Mouse (Mus musculus): ENCODE data around the gene Vmn2r115. TPM values are rescaled to one million over a fixed set of nuclear protein-coding genes. Genes with fewer than 3 reads are reported as not detected.
"Not testable (repeated sequence)": the region's sequence is repeated elsewhere in the genome, so short reads cannot be mapped to it uniquely, and the experiment has no call there.

The Vmn2r115 gene
- not detected in 2 replicates for polyA plus RNA-seq (2015; fragmentation: Nextera tagmentation; extraction: Ambion mirVana)

DNA sequence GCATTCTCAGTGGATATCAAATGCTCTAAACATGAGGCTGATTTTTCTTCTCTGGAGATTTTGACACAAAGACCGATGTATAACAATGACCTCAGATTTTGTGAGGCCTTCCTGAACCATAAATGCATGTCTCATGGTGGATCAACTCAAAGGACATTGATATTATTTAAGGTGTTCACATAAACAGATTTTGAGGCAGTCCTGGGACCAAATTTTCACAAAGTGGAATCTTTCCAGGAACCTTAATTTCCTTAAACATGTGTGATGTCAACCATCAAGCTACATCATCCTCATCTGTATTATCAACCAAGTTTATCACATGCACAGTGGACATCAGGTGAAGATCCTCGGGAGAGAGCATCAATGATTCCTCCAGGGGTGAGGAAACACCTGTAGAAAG lies at the start of gene Vmn2r115:
Gene Vmn2r115 (plus strand): TSS at position 301 of the 400 bp plus-strand sequence.
- H3K27ac ChIP-seq (replicated peaks); H3K4me2 ChIP-seq (replicated peaks): not testable (repeated sequence)
- 44% methylated on average over 2 of the region's 2 CpGs for WGBS

DNA sequence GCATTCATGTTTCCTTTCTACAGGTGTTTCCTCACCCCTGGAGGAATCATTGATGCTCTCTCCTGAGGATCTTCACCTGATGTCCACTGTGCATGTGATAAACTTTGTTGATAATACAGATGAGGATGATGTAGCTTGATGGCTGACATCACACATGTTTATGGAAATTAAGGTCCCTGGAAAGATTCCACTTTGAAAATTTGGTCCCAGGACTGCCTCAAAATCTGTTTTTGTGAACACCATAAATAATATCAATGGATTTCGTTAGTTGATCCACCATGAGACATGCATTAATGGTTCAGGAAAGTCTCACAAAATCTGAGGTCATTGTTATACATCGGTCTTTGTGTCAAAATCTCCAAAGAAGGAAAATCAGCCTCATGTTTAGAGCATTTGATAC lies 31.1 kb upstream of the Vmn2r115 start, which contains the start of gene Vmn2r114:
Gene Vmn2r114 (minus strand): TSS at position 101 of the 400 bp plus-strand sequence.
- not testable (repeated sequence) for H3K4me1 ChIP-seq; ATAC-seq (ENCODE audit: insufficient number of reproducible peaks, low FRiP score, low TSS enrichment, low read depth); H3K9me3 ChIP-seq (replicated peaks); H3K4me3 ChIP-seq (replicated peaks); H3K4me2 ChIP-seq (replicated peaks); H3K27ac ChIP-seq (replicated peaks); H3K36me3 ChIP-seq; H3K9ac ChIP-seq; H3K27me3 ChIP-seq
- WGBS, result 53% methylated on average over 2 of the region's 2 CpGs

More for the DNA sequence above, at the start of gene Vmn2r115:
- not testable (repeated sequence) for H3K9me3 ChIP-seq (replicated peaks); H3K4me1 ChIP-seq; H3K36me3 ChIP-seq; H3K9ac ChIP-seq; ATAC-seq (ENCODE audit: insufficient number of reproducible peaks, low FRiP score, low TSS enrichment, low read depth); H3K4me3 ChIP-seq (replicated peaks); H3K27me3 ChIP-seq

GRCm38 (mm10) chr17:23330657-23331056 lies 12.9 kb upstream of the Vmn2r115 start:
- H3K4me2 ChIP-seq (replicated peaks), result no peak overlapping the region
- ATAC-seq (ENCODE audit: insufficient number of reproducible peaks, low FRiP score, low TSS enrichment, low read depth), result no peak
- H3K27me3 ChIP-seq, result no peaks in the 10 kb centered on the region
- no peak overlapping the region for H3K4me3 ChIP-seq (replicated peaks)
- no peaks in the 10 kb centered on the region for H3K36me3 ChIP-seq
- no peak overlapping the region for H3K9ac ChIP-seq
- H3K9me3 ChIP-seq (replicated peaks), result no peaks in the 10 kb centered on the region; the same call in 1 of the 2 replicates
- no peak overlapping the region for H3K27ac ChIP-seq (replicated peaks)
- WGBS, result 71% methylated on average over 6 of the region's 6 CpGs
- no peaks in the 10 kb centered on the region for H3K4me1 ChIP-seq

DNA sequence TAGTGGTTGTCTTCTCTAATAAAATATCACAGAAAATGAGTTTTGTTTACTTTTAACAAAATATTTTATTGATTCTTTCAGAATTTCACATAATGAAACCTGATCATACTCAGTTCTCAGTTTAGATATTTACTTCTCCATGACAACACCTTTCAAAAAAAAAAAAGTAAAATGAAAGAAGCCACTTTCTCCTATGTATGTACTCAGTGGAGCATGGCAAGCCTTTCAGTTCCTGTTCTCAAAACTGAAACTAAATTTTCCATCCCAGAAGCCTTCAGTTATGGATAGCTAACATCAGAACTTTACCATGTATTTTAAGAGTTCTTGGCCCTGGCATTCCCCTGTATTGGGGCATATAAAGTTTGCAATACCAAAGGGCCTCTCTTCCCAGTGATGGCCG lies 8.1 kb downstream of the Vmn2r115 start:
- H3K9ac ChIP-seq, result no peak overlapping the region
- 70% methylated on average over 1 of the region's 1 CpGs for WGBS
- no peak overlapping the region for H3K4me2 ChIP-seq (replicated peaks)
- no peaks in the 10 kb centered on the region for H3K27me3 ChIP-seq
- ATAC-seq (ENCODE audit: insufficient number of reproducible peaks, low FRiP score, low TSS enrichment, low read depth), result no peak
- no peaks in the 10 kb centered on the region for H3K4me1 ChIP-seq
- no peak overlapping the region for H3K27ac ChIP-seq (replicated peaks)
- H3K4me3 ChIP-seq (replicated peaks), result no peak overlapping the region
- H3K36me3 ChIP-seq, result no peaks in the 10 kb centered on the region
- no peaks in the 10 kb centered on the region for H3K9me3 ChIP-seq (replicated peaks)

DNA sequence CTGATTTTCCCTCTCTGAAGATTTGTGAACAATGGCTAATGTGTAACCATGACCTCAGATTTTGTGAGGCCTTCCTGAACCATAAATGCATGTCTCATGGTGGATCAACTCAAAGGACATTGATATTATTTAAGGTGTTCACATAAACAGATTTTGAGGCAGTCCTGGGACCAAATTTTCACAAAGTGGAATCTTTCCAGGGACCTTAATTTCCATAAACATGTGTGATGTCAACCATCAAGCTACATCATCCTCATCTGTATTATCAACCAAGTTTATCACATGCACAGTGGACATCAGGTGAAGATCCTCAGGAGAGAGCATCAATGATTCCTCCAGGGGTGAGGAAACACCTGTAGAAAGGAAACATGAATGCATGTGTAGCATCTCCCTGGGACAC lies 40.8 kb downstream of the Vmn2r115 start, which contains the start of gene Vmn2r116:
Gene Vmn2r116 (plus strand): TSS at position 301 of the 400 bp plus-strand sequence.
- H3K4me3 ChIP-seq (replicated peaks); ATAC-seq (ENCODE audit: insufficient number of reproducible peaks, low FRiP score, low TSS enrichment, low read depth); H3K4me1 ChIP-seq; H3K9ac ChIP-seq; H3K4me2 ChIP-seq (replicated peaks); H3K9me3 ChIP-seq (replicated peaks); H3K27ac ChIP-seq (replicated peaks); H3K27me3 ChIP-seq; H3K36me3 ChIP-seq: not testable (repeated sequence)

Other genes starting within 250 kb of the Vmn2r115 start
- 8.4 and 11.6 TPM in 2 replicates for gene Zfp40, start 150.5 kb upstream of the Vmn2r115 start, polyA plus RNA-seq (2015; fragmentation: Nextera tagmentation; extraction: Ambion mirVana)
- 0.01 TPM in 1 of 2 replicates, not detected in the other for gene Vmn2r114, start 31.2 kb upstream of the Vmn2r115 start, polyA plus RNA-seq (2015; fragmentation: Nextera tagmentation; extraction: Ambion mirVana)
- gene Vmn2r116, start 40.9 kb downstream of the Vmn2r115 start, polyA plus RNA-seq (2015; fragmentation: Nextera tagmentation; extraction: Ambion mirVana), result not detected in 2 replicates
- not detected in 2 replicates for gene Vmn2r117, start 136.0 kb downstream of the Vmn2r115 start, polyA plus RNA-seq (2015; fragmentation: Nextera tagmentation; extraction: Ambion mirVana)
- gene Zfp213, start 220.5 kb downstream of the Vmn2r115 start, polyA plus RNA-seq (2015; fragmentation: Nextera tagmentation; extraction: Ambion mirVana), result 17.8 and 19.5 TPM in 2 replicates